Mouse (Mus musculus) megakaryocyte, embryonic 14.5 days (primary cell): ENCODE measurements around the gene Srsf2.

ENCODE experiments used
- FLI1 ChIP-seq: IDR thresholded peaks from 2 replicates; pipeline ENCODE4 v1.6.1; 2012; ENCODE audit warnings: low read length, inconsistent platforms, mixed read lengths
- GATA1 ChIP-seq: IDR thresholded peaks from 3 replicates; pipeline ENCODE4 v1.6.1; 2012; ENCODE audit warnings: mixed read lengths, low read length, inconsistent platforms, borderline replicate concordance

DNA sequence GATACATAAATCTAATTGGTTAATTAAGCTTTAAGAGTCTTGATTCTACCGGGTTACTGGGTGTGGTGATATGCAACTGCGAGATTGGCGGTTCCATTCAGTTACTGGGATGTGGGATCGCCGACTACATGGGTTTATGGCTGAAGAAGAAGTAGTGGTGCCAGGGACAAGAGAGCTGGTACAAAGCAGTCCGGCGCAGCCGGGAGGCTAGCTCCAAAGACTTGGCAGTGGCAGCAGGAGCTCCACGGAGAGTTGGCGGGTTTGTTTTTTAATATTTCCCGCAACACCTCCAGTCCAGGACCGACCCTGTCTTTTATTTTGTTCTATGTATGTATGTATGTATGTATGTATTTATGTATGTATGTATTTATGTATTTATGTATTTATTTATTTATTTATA lies 46.4 kb upstream of the Srsf2 start:
- TF ChIP-seq GATA1, result no peak
- TF ChIP-seq FLI1, result no peak
